ENCODE assay signal across 8 mouse cellular contexts in genomic region chr19:12013228-12013627, GRCm38 (mm10). TPM values are rescaled to one million over a fixed set of nuclear protein-coding genes. Genes with fewer than 3 reads are reported as not detected.
DNase-seq lines count a peak whose midpoint lies in the region; ATAC-seq and TF ChIP-seq lines count a peak whose summit lies in the region.

No protein-coding gene starts in this region.

- H3K4me3 ChIP-seq in E14TG2a.4 (replicated peaks; ENCODE audit: low read length) = peak overlapping the region; percentile 89
- H3K4me3 ChIP-seq in forebrain, embryonic 10.5 days = peak overlapping the region; percentile 57

- H3K4me1 ChIP-seq in E14TG2a.4 (replicated peaks; ENCODE audit: low read depth, low read length) = peaks cover 34% of the 10 kb centered on the region
- peaks cover 8% of the 10 kb centered on the region; the same call in 1 of the 2 replicates for H3K4me1 ChIP-seq in forebrain, embryonic 10.5 days

- peak; percentile 80 for DNase-seq in adrenal gland, postnatal 36 days
- DNase-seq in forebrain, embryonic 10.5 days (ENCODE audit: extremely low spot score, low spot score) = peak; percentile 29
- DNase-seq in heart, postnatal 10 days = peak; percentile 59 to 73
- DNase-seq in kidney, postnatal 4 days = peak; percentile 52 to 68
- peak; percentile 64 for DNase-seq in lung, postnatal 25 days (ENCODE audit: low spot score)
- DNase-seq in right cerebral cortex, adult 2 months (ENCODE audit: low spot score in 2 of 2) = peak; percentile 55 to 70

- peaks cover 10% of the 10 kb centered on the region for H3K27me3 ChIP-seq in E14TG2a.4 (ENCODE audit: insufficient read depth, low read length)
- H3K27me3 ChIP-seq in forebrain, embryonic 10.5 days (ENCODE audit: poor library complexity, severe bottlenecking) = no peaks in the 10 kb centered on the region

- ATAC-seq in erythroid progenitor cell, adult 5-6 weeks (replicated peaks; ENCODE audit: low FRiP score, poor library complexity, severe bottlenecking) = no peak

- peak overlapping the region; percentile 77 for H3K27ac ChIP-seq in forebrain, embryonic 10.5 days

- intact Hi-C loops in heart, postnatal 10 days (cut with DNase I) = loop anchor here (2.0 to 10.0 kb wide), 3 partner anchors 236 to 784 kb away; partner anchors contain the start of genes Gm4952, Lpxn and Zfp91

- WGBS in forebrain, embryonic 10.5 days = 0% methylated on average over 12 of the region's 12 CpGs

- H3K9me3 ChIP-seq in E14TG2a.4 (ENCODE audit: low read length) = no peaks in the 10 kb centered on the region
- no peaks in the 10 kb centered on the region for H3K9me3 ChIP-seq in forebrain, embryonic 10.5 days

- no peak for TF ChIP-seq CTCF in E14TG2a.4 (conservative IDR thresholded peaks at IDR 0.05; ENCODE audit: low read length)

- H3K36me3 ChIP-seq in E14TG2a.4 (ENCODE audit: insufficient read depth, low read length) = no peaks in the 10 kb centered on the region
- H3K36me3 ChIP-seq in forebrain, embryonic 10.5 days (replicated peaks) = no peaks in the 10 kb centered on the region

RNA-seq across cellular contexts. Expression of gene Olfr1423, which starts 27.9 kb away (rescaled TPM):
- not detected for total RNA-seq in adrenal gland, postnatal 36 days (2021)
- polyA plus RNA-seq in forebrain, embryonic 10.5 days (2016; fragmentation: Nextera tagmentation; extraction: Ambion mirVana) = 0.04 TPM in 2 replicates
- total RNA-seq in heart, postnatal 10 days (2021) = not detected
- not detected in 2 replicates for total RNA-seq in erythroid progenitor cell, adult 5-6 weeks (2015; ENCODE audit: low replicate concordance)
- not detected in 2 replicates for total RNA-seq in erythroid progenitor cell, adult 5-6 weeks (2017; ENCODE audit: low replicate concordance)

RNA-seq across cellular contexts. Expression of gene Osbp, which starts 47.5 kb away (rescaled TPM):
- 100 to 1,000 TPM in 1 of 2 experiments, 10 to 100 TPM in 1; 81.5 to 117 TPM for total RNA-seq in adrenal gland, postnatal 36 days (2021)
- 3.2 and 3.3 TPM in 2 replicates for polyA plus RNA-seq in forebrain, embryonic 10.5 days (2016; fragmentation: Nextera tagmentation; extraction: Ambion mirVana)
- total RNA-seq in heart, postnatal 10 days (2021) = 10 to 100 TPM; 74.0 to 83.6 TPM
- 23.5 and 34.6 TPM in 2 replicates for total RNA-seq in erythroid progenitor cell, adult 5-6 weeks (2015; ENCODE audit: low replicate concordance)
- 32.1 and 32.3 TPM in 2 replicates for total RNA-seq in erythroid progenitor cell, adult 5-6 weeks (2017; ENCODE audit: low replicate concordance)

RNA-seq across cellular contexts. Expression of gene Olfr1424, which starts 49.3 kb away (rescaled TPM):
- not detected for total RNA-seq in adrenal gland, postnatal 36 days (2021)
- not detected in 2 replicates for polyA plus RNA-seq in forebrain, embryonic 10.5 days (2016; fragmentation: Nextera tagmentation; extraction: Ambion mirVana)
- total RNA-seq in heart, postnatal 10 days (2021) = not detected
- not detected in 2 replicates for total RNA-seq in erythroid progenitor cell, adult 5-6 weeks (2015; ENCODE audit: low replicate concordance)
- not detected in 2 replicates for total RNA-seq in erythroid progenitor cell, adult 5-6 weeks (2017; ENCODE audit: low replicate concordance)

Comparison
In these comparisons a context has a peak if more than half of its experiments do, and no peak if none do; other contexts are left out.
1. DNase-seq: peak in every context shown above with its lines; median percentile 80 in adrenal gland, postnatal 36 days; 66 in heart, postnatal 10 days; 64 in lung, postnatal 25 days; 62 in right cerebral cortex, adult 2 months; 60 in kidney, postnatal 4 days; 29 in forebrain, embryonic 10.5 days.